Mouse (Mus musculus) stomach, embryonic 14.5 days (tissue): ENCODE measurements at regions not wholly inside any gene's neighbourhood (a gene's known extent, or its start where the extent isn't known, plus 50 kb on each side); places are given as distances from the start of the nearest gene placed in this dataset.

Experiments used
- ATAC-seq: fragments of 200-750 bp; cut with Nextera tagmentation; 2 replicates; pipeline ENCODE4 v1.8.0; 2017; ENCODE audit warnings: low read depth, moderate TSS enrichment; ENCODE audit not compliant: insufficient number of reproducible peaks, insufficient read depth, low FRiP score
- H3K27ac ChIP-seq: fragments of 300-500 bp; sonication (generic); 2 replicates; pipeline ENCODE4 v1.5.1; 2014; ENCODE audit warnings: mild to moderate bottlenecking, low read length, moderate library complexity, mixed read lengths
- H3K27me3 ChIP-seq: fragments of 300-500 bp; sonication (generic); 2 replicates; pipeline ENCODE4 v1.6.1; 2014; ENCODE audit warnings: low read length, control low read depth, mixed read lengths; ENCODE audit not compliant: control insufficient read depth, insufficient read depth
- H3K36me3 ChIP-seq: fragments of 300-500 bp; sonication (generic); 2 replicates; pipeline ENCODE4 v1.6.1; 2014; ENCODE audit warnings: mild to moderate bottlenecking, control low read depth, low read length, moderate library complexity, mixed read lengths; ENCODE audit not compliant: control insufficient read depth, insufficient read depth
- H3K4me1 ChIP-seq: fragments of 300-500 bp; sonication (generic); 2 replicates; pipeline ENCODE4 v1.6.1; 2014; ENCODE audit warnings: low read length, control low read depth, mixed read lengths; ENCODE audit not compliant: control insufficient read depth, insufficient read depth
- H3K4me2 ChIP-seq: fragments of 300-500 bp; sonication (generic); replicated peaks from 2 replicates; pipeline ENCODE4 v1.6.1; 2014; ENCODE audit warnings: low read depth, low read length, control low read depth
- H3K4me3 ChIP-seq: fragments of 300-500 bp; sonication (generic); 2 replicates; pipeline ENCODE4 v1.5.1; 2014; ENCODE audit warnings: low read depth, low read length, control low read depth
- H3K9ac ChIP-seq: fragments of 300-500 bp; sonication (generic); replicated peaks from 2 replicates; pipeline ENCODE4 v1.6.1; 2014; ENCODE audit warnings: low read depth, mild to moderate bottlenecking, control low read depth, low read length, moderate library complexity, mixed read lengths
- H3K9me3 ChIP-seq: fragments of 300-500 bp; sonication (generic); 2 replicates; pipeline ENCODE4 v1.6.1; 2016; ENCODE audit warnings: low read depth, low read length, control low read depth; ENCODE audit not compliant: control insufficient read depth
- WGBS: fragments of 180-500 bp; shearing (Covaris S2); extraction: QIAGEN DNeasy Blood & Tissue Kit; methylation state at CpG from one replicate; pipeline ENCODE4 v1.1.7; 2014; 5-methylcytosine and 5-hydroxymethylcytosine counted together

- 66% methylated on average over 1 of the region's 1 CpGs for WGBS
- Histone ChIP-seq H3K4me1 (no peaks in the 10 kb centered on the region), H3K36me3 (no peaks in the 10 kb centered on the region), H3K27ac (no peak overlapping the region), H3K4me3 (no peak overlapping the region), H3K9ac (no peak overlapping the region), H3K9me3 (no peaks in the 10 kb centered on the region), H3K27me3 (no peaks in the 10 kb centered on the region), H3K4me2 (no peak overlapping the region)
- ATAC-seq, result no peak
Observed at GRCm38 (mm10) chr13:110871776-110872135, 383.1 kb upstream of the Actbl2 start.

GRCm38 (mm10) chr13:110881573-110881972 is 373.2 kb upstream of the Actbl2 start:
- Histone ChIP-seq H3K9ac (no peak overlapping the region), H3K9me3 (no peaks in the 10 kb centered on the region), H3K4me3 (no peak overlapping the region), H3K36me3 (no peaks in the 10 kb centered on the region), H3K27me3 (no peaks in the 10 kb centered on the region), H3K27ac (no peak overlapping the region), H3K4me1 (0 out of 2 replicates have a peak, but pooled peaks cover 2% of the 10 kb centered on the region), H3K4me2 (no peak overlapping the region)
- no peak for ATAC-seq
- WGBS, result 77% methylated on average over 3 of the region's 3 CpGs

GRCm38 (mm10) chr13:110882173-110882572 is 372.6 kb upstream of the Actbl2 start:
- whole genome bisulfite sequencing, result 61% methylated on average over 3 of the region's 3 CpGs
- H3K27ac ChIP-seq, result no peak overlapping the region
- no peak overlapping the region for H3K9ac ChIP-seq
- H3K4me3 ChIP-seq, result no peak overlapping the region
- no peak overlapping the region for H3K4me2 ChIP-seq
- no peaks in the 10 kb centered on the region for H3K9me3 ChIP-seq
- ATAC-seq, result no peak
- H3K27me3 ChIP-seq, result no peaks in the 10 kb centered on the region
- H3K4me1 ChIP-seq, result 0 out of 2 replicates have a peak, but pooled peaks cover 2% of the 10 kb centered on the region
- no peaks in the 10 kb centered on the region for H3K36me3 ChIP-seq

- WGBS, result 55% methylated on average over 10 of the region's 10 CpGs
- Histone ChIP-seq H3K36me3 (no peaks in the 10 kb centered on the region), H3K27ac (no peak overlapping the region), H3K9ac (no peak overlapping the region), H3K4me2 (no peak overlapping the region), H3K27me3 (no peaks in the 10 kb centered on the region), H3K4me1 (0 out of 2 replicates have a peak, but pooled peaks cover 2% of the 10 kb centered on the region), H3K4me3 (no peak overlapping the region), H3K9me3 (no peaks in the 10 kb centered on the region)
- no peak for ATAC-seq
Observed at GRCm38 (mm10) chr13:110882661-110883172, 372.1 kb upstream of the Actbl2 start.

GRCm38 (mm10) chr13:110893909-110894308 is 360.9 kb upstream of the Actbl2 start:
- Histone ChIP-seq H3K9me3 (no peaks in the 10 kb centered on the region), H3K4me2 (no peak overlapping the region), H3K9ac (no peak overlapping the region), H3K4me3 (no peak overlapping the region), H3K27me3 (no peaks in the 10 kb centered on the region), H3K4me1 (no peaks in the 10 kb centered on the region), H3K36me3 (no peaks in the 10 kb centered on the region), H3K27ac (no peak overlapping the region)
- 66% methylated on average over 6 of the region's 6 CpGs for WGBS
- no peak for ATAC-seq

- Histone ChIP-seq H3K4me1 (no peaks in the 10 kb centered on the region), H3K27ac (no peak overlapping the region), H3K36me3 (no peaks in the 10 kb centered on the region), H3K4me3 (no peak overlapping the region), H3K4me2 (no peak overlapping the region), H3K9me3 (no peaks in the 10 kb centered on the region), H3K27me3 (no peaks in the 10 kb centered on the region), H3K9ac (no peak overlapping the region)
- WGBS, result 73% methylated on average over 6 of the region's 6 CpGs
- no peak for ATAC-seq
Observed at GRCm38 (mm10) chr13:110895349-110895748, 359.5 kb upstream of the Actbl2 start.

- no peak for ATAC-seq
- Histone ChIP-seq H3K27ac (no peak overlapping the region), H3K9ac (no peak overlapping the region), H3K36me3 (no peaks in the 10 kb centered on the region), H3K4me2 (no peak overlapping the region), H3K4me3 (no peak overlapping the region), H3K27me3 (no peaks in the 10 kb centered on the region), H3K9me3 (no peaks in the 10 kb centered on the region), H3K4me1 (no peaks in the 10 kb centered on the region)
- 73% methylated on average over 8 of the region's 8 CpGs for WGBS
Observed at GRCm38 (mm10) chr13:110895900-110896299, 358.9 kb upstream of the Actbl2 start.

- no peaks in the 10 kb centered on the region for H3K9me3 ChIP-seq
- H3K27me3 ChIP-seq, result no peaks in the 10 kb centered on the region
- no peaks in the 10 kb centered on the region for H3K36me3 ChIP-seq
- 49% methylated on average over 4 of the region's 4 CpGs for WGBS
- no peak overlapping the region for H3K9ac ChIP-seq
- H3K4me2 ChIP-seq, result no peak overlapping the region
- no peak overlapping the region for H3K4me3 ChIP-seq
- no peak overlapping the region for H3K27ac ChIP-seq
- peaks cover 7% of the 10 kb centered on the region; the same call in 1 of the 2 replicates for H3K4me1 ChIP-seq
- no peak for ATAC-seq
Observed at GRCm38 (mm10) chr13:110897621-110898020, 357.2 kb upstream of the Actbl2 start.

- Histone ChIP-seq H3K27me3 (no peaks in the 10 kb centered on the region), H3K9me3 (no peaks in the 10 kb centered on the region), H3K36me3 (no peaks in the 10 kb centered on the region), H3K27ac (peak overlapping the region; percentile 61; the same call in 1 of the 2 replicates), H3K9ac (no peak overlapping the region), H3K4me1 (peaks cover 12% of the 10 kb centered on the region; the same call in 1 of the 2 replicates), H3K4me3 (no peak overlapping the region), H3K4me2 (no peak overlapping the region)
- peak; percentile 87 for ATAC-seq
- 37% methylated on average over 7 of the region's 7 CpGs for WGBS
Observed at GRCm38 (mm10) chr13:110902994-110903644, 351.7 kb upstream of the Actbl2 start.
